Mouse (Mus musculus): Measurements from ENCODE around the gene Dnajc11.

GRCm38 (mm10) chr4:151997701-151998100 is 64.2 kb downstream of the Dnajc11 start:
- TF ChIP-seq CTCF (IDR thresholded peaks at IDR 0.05; ENCODE audit: borderline replicate concordance, insufficient read depth, low read length) (no peak), POLR2A (IDR thresholded peaks at IDR 0.05; ENCODE audit: low read depth, low read length) (no peak)
